Mouse (Mus musculus): Measurements from ENCODE around the gene Timeless.
"Not testable (repeated sequence)": the region's sequence is repeated elsewhere in the genome, so short reads cannot be mapped to it uniquely, and the experiment has no call there.

The Timeless gene

GRCm38 (mm10) chr10:128231697-128232419 lies at the start of gene Timeless:
Timeless (plus strand) TSS chr10:128232065.
- peak; percentile 86 for DNase-seq

DNA sequence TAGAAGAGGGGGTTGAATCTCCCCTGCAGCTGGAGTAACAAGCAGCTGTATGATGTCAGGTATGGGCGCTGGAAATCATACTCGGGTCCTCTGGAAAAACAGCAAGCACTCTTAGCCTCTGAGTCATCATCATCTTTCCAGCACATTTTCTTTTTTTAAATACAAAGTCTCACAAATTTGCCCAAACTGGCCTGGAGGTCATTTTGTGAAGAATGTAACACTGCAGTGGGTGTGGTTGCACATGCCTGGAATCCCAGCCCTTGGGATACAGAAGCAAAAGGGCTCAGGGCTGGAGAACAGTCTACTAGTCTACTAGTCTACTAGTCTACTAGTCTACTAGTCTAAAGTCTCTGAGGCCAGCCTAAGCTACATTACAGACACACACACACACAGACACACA lies 47.6 kb upstream of the Timeless start:
- DNase-seq: no peak

GRCm38 (mm10) chr10:128185277-128185940 lies 46.5 kb upstream of the Timeless start:
- no peak for DNase-seq

DNA sequence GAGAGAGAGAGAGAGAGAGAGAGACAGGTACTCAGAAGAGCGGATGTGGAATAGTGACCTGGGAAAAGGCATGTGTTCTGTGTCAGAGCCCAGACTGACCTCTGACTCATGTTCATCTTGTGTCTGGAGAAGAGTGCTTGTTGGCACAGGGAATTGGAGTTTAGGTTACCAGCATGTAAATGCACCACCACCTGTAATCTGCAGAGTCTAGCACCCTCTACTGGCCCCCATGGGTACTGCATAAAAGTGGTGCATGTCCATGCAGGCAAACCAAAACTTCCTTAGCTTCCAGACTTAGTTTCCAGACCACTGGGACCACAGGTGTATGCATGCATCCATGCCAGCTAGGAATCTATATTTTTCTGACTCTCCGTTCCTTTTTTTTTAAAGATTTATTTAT lies 45.9 kb upstream of the Timeless start:
- peak; percentile 72 for DNase-seq

GRCm38 (mm10) chr10:128187181-128187605 lies 44.7 kb upstream of the Timeless start:
- DNase-seq: no peak

DNA sequence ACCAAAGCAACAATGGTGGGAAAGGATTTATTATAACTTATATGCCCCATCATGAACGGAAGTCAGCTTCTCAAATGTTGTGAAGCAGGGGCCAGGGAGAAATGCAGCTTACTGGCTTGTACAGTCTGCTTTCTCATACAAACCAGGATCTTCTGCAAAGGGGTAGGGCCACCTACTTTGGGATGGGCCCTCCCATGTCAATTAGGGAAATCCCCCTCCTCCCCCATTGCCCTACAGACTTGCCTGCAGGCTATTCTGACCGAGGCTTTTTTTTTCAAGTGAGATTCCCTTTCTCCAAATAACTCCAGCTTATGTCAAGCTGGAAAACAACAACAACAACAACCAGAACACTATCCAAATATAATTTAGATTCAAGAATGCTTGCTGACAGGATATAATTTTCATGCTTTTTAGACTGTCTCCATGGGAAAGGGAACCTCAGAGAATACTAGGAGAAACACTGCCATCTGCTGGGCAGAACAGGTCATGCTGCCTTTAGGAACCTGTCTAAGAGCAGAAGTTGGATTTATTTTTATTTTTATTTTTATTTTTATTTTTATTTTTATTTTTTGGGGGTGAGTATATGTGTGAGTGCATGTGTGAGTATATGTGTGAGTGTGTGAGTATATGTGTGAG lies 43.5 kb upstream of the Timeless start:
- peak; percentile 85 for DNase-seq

DNA sequence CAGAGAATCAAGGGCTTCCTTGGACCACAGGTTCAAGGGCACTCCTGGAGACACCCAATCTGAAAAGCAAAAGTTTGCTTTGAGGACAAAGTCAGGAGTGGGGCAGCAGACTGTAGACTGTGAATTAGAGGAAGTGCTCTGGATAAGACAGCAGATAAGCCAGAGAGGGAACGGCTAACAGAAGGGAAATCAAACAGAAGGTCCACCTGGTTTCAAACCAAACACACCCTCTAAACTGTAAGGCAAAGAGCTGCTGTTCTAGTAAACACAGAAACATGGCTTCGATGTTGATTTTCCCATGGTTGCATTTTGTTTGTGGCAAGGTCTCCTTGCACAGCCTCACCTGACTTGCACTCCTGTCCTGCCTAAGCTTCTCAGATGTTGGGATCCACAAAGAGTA lies 40.4 kb upstream of the Timeless start:
- DNase-seq: no peak

DNA sequence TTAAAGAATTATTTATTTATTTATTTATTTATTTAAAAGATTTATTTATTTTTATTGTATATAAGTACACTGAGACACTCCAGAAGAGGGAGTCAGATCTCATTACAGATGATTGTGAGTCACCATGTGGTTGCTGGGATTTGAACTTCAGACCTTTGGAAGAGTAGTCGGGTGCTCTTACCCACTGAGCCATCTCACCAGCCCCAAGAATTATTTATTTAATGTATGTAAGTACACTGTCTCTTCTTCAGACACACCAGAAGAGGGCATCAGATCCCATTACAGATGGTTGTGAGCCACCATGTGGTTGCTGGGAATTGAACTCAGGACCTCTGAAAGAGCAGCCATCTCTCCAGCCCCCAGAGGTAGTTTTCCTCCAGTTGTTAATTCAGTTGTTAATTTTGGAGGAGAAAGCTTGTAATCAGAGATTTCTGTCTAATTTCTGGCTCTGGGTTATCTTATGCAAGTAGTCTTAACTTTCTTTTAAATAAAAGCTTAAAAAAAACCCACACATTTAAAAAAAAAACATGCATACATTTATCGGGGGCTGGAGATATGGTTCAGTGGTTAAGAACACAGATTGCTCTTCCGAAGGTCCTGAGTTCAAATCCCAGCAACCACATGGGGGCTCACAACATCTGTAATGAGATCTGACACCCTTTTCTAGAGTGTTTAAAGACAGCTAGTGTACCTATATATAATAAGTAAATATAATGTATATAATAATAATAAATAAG lies 39.7 kb upstream of the Timeless start:
- DNase-seq: not testable (repeated sequence)

DNA sequence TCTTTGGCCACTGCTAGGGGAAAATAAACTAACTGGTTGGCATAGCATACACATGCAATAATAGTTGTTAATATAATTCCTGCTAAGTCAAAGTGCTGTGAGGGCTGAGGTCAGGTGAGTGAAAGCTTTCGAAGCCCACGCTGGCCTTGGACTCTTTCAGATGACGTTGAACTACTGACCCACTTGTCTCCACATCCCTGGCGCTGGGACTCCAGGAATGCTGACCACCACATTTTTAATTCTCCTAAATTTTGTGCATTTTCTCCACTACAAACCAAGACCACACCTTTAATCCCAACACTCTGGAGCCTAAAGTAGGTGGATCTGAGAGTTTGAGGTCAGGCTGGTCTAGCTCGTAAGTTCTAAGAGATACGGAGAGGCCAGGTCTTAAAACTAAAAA lies 38.8 kb upstream of the Timeless start:
- DNase-seq: no peak

- peak; percentile 99 for DNase-seq
Observed at GRCm38 (mm10) chr10:128194024-128194550, 37.8 kb upstream of the Timeless start, which contains the start of gene Gls2. Gls2 (plus strand) TSS chr10:128194457.

- DNase-seq: peak; percentile 58
Observed at GRCm38 (mm10) chr10:128194551-128195461, 37.1 kb upstream of the Timeless start.

- no peak for DNase-seq
Observed at GRCm38 (mm10) chr10:128201856-128202255, 30.0 kb upstream of the Timeless start.

DNA sequence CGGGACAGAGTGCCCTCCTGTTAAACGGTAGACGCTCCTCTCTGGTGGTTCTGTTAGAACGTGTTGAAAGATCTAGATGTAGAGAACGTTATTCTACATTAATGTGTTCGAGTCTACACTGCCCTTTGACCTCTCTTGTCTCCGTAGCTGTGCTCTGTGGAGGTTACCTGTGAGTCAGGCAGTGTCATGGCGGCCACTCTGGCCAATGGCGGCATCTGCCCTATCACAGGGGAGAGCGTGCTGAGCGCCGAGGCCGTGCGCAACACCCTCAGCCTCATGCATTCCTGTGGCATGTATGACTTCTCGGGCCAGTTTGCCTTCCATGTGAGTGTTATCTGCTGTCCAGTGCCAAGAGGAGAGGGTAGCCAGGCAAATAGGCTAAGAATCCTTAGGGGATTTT lies 26.9 kb upstream of the Timeless start:
- no peak for DNase-seq

DNA sequence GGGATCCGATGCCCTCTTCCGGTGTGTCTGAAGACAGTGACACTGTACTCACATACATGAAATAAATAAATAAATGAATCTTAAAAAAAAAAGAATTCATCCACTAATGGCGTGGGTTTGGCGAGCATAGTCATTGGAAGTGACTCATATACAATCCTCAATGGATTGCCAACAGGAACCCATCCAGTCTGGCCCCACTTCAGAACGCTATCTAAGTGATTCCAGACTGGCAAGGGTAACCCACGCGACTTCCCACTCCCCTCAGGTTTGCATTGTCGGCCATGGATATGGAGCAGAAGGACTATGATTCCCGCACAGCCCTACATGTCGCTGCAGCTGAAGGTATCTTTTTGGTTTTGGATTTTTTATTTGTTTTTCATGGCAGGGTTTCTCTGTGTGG lies 23.5 kb upstream of the Timeless start:
- no peak for DNase-seq

- DNase-seq: no peak
Observed at GRCm38 (mm10) chr10:128209311-128210009, 22.4 kb upstream of the Timeless start.

DNA sequence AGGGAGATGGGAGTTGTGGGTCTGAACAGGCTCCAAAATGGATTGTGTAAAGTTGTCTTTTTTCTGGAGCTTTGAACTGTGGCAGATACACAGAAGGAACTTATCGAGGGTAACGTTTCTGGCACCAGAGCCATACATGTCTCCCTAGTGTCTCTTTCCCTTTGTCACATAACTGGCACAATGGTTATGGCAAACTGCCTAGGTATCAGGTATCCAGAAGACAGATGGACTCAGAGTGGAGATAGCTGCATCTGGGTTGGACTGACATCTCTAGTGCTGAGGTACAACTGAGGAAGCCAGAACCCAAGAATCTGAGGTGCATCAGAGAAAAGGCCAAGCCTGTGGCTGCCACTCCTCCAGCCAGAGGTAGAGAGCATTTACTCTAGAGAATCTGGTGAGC lies 21.7 kb upstream of the Timeless start:
- DNase-seq: no peak

DNA sequence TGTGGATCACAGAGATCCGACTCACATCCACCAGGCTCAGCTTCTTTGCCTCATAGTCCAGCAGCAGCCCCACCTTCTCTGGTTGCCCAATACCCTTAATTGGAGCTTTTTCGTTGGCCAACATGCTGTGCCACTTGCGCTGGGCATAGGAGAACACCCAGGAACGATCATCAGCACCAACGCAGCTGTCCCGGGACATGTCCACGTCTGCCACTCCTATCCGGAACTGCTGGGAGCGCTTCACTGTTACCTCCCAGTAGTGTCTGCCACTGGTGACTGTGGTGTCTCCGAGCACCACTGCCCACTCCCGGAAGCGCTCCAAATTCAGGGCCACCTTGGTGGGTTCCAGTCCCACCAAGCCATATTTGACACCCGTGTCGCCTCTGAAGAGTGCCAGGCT lies 20.9 kb upstream of the Timeless start:
- no peak for DNase-seq

GRCm38 (mm10) chr10:128211390-128212108 lies 20.3 kb upstream of the Timeless start, which contains the start of gene Spryd4:
Spryd4 (minus strand) TSS chr10:128211807.
- peak; percentile 90 for DNase-seq

GRCm38 (mm10) chr10:128212148-128212547 lies 19.7 kb upstream of the Timeless start:
- DNase-seq: no peak

- peak; percentile 62 for DNase-seq
Observed at GRCm38 (mm10) chr10:128212871-128213323, 19.0 kb upstream of the Timeless start.

Measured in right cerebral cortex, postnatal 14 days (tissue).